Mouse (Mus musculus) cerebellum, adult 11-12 months (tissue): ENCODE results near the gene Fbrsl1.

Source experiments
- DNase-seq: peaks from one replicate; pipeline ENCODE4 v3.0.0; 2022

Gene Fbrsl1

GRCm38 (mm10) chr5:110410386-110410785 lies 37.9 kb downstream of the Fbrsl1 start:
- peak; percentile 78 for DNase-seq

GRCm38 (mm10) chr5:110408967-110409366 lies 39.3 kb downstream of the Fbrsl1 start:
- DNase-seq, result no peak

GRCm38 (mm10) chr5:110406065-110406714 lies 42.1 kb downstream of the Fbrsl1 start:
- no peak for DNase-seq

GRCm38 (mm10) chr5:110403931-110404330 lies 44.4 kb downstream of the Fbrsl1 start:
- DNase-seq, result no peak

- no peak for DNase-seq
These were observed 45.7 kb downstream of the Fbrsl1 start for GRCm38 (mm10) chr5:110402557-110402956.

DNA sequence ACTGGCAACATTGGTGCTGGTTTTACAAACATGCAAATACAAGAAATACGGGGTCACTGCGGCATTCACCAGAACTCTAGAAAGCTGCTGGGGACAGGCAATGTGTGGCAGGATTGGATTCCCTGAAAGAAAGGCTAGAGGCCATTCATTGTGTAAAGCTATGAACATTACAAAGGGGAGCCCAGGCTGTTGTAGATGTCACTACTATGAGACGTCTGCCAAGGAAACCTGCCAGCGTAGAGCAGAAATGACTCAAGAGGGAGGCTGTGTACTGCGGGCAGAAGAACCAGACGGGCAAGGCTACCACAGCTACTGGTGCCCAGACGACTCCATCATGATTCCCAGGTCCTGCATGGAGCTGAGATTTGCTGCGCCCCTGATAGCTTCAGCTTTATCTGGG lies 47.2 kb downstream of the Fbrsl1 start:
- no peak for DNase-seq

DNA sequence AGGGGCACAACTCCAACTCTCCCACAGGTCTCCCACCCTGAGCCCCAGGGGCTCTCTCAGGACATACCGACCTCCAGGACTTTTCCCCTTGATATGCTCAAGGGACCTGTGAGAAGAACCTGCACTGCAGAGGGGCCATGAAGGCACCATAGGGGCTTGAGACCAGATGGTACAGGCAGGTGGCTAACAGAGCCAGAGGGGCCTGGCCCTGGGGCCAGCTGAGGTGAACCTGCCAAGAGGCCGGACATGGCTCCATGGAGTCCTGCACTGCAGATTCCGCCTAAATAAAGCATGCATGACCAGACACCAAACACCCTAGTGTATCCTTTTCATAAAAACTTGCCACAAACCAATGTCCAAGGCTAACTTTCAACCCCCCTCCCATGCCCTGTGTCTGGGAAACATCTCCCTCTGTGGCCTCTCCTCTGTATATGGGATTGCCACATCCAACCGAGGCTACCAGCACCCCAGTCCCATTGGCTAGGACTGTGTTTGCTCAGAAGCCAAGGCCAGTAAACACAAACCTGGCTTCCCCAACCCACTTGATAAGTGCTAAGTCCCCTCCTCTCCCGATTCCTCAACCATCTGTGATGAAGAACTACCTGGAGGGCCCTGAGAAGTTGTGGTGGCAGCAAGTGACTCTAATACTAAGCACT lies 53.2 kb downstream of the Fbrsl1 start:
- peak; percentile 91 for DNase-seq

DNA sequence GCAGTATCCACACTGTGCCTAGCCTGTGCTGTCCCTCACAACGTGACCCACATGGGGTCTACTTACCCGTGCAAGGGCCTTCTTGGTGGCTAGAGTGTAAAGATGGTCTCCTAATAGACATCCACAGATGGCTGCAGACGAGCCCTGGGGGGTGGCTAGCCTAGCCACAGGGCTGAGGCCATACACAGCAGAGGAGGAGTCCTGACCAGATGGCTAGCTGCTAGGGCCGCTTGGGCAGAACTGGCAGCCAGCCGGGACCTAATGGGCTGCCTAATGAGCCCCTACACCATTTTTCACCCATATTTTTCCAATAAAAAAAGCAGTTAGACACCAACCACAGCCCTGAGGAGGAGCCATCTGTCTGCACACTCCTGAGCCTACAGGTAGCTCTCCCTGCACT lies 55.6 kb downstream of the Fbrsl1 start:
- DNase-seq, result peak; percentile 89

- DNase-seq, result peak; percentile 84
These were observed 57.7 kb downstream of the Fbrsl1 start for GRCm38 (mm10) chr5:110390631-110391030.

- DNase-seq, result no peak
These were observed 61.0 kb downstream of the Fbrsl1 start for GRCm38 (mm10) chr5:110387332-110387731.

- peak; percentile 75 for DNase-seq
These were observed 61.7 kb downstream of the Fbrsl1 start for GRCm38 (mm10) chr5:110386371-110387330.

DNA sequence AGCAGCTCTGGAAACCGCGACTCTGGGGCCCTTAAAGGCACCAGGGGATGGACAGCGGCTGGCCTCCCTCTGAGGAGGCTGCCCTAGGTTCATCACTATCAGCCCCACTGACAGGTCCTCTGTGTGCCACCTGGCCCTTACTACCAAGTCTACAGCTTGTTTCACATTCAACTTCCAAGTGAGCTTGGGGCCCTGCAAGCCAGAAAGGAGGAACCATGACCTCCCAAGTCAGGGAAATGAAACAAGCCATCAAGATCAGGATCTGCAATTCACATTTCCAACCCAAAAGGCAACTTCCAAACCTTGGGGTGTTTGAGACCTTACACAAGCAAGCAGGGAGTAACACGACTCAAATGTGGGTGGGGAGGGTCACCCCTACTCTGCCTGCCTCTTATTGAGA lies 63.0 kb downstream of the Fbrsl1 start:
- DNase-seq, result peak; percentile 22

DNA sequence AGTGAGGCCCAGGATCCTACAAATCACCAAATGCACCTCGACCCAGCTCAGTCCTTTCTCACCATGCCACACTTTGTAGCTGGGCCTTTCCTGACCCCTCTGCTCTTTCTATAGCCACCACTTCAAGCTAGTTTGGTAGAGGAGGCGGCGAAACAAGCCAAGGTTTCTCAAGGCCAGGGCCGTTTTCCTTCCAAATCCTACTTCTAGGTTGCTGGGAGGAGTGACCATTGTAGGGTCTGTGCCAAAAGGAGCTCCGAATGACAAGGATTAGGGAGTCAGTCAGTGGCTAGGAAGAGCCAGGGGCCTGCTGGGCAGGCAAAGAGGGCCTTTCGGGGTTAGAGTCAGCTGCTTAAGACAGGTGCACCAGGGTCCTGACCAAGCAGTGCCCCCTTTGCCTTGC lies 63.8 kb downstream of the Fbrsl1 start:
- peak; percentile 43 for DNase-seq

DNA sequence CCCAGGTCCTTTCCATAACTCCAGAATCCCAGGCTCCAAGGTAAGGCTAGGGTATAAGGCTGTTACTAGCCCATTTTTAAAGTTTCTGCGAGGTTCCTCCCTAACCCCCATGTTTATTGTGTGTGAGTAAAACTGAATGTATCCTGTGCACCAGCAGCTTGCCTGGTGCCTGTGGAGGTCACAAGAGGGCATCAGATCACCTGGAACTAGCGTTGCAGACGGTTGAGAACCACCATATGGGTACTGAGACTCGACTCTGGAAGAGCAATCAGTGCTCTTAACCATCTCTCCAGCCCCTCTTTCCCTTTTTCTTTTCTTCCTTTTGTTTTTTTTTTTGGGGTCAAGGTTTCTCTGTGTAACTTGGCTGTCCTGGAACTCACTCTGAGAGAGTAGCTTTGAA lies 68.5 kb downstream of the Fbrsl1 start:
- no peak for DNase-seq

DNA sequence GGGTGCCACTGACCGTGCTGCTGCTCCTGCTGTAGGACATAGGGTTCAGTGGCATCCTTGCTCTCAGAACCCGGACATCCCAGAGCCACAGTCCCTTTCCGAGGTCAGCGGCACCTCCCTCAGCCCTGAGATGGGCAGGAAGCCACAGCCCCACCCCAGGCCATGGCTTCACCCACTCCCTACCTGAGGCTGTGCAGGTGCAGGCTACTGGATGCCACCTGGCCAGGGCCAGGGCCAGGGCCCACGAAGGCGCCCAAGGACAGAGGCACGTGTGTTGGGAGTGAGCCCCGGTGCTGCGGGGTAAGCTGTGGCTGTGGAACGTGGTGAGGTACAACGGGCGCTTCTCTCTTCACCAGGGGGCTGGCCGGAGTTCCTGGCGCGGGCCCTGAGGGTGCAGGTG lies 69.2 kb downstream of the Fbrsl1 start:
- DNase-seq, result no peak

GRCm38 (mm10) chr5:110378181-110378583 lies 70.1 kb downstream of the Fbrsl1 start:
- DNase-seq, result no peak

GRCm38 (mm10) chr5:110376802-110377433 lies 71.4 kb downstream of the Fbrsl1 start:
- peak; percentile 85 for DNase-seq

- no peak for DNase-seq
These were observed 84.3 kb downstream of the Fbrsl1 start for GRCm38 (mm10) chr5:110363822-110364545.

- DNase-seq, result peak; percentile 59
These were observed 85.0 kb downstream of the Fbrsl1 start for GRCm38 (mm10) chr5:110363179-110363821.

DNA sequence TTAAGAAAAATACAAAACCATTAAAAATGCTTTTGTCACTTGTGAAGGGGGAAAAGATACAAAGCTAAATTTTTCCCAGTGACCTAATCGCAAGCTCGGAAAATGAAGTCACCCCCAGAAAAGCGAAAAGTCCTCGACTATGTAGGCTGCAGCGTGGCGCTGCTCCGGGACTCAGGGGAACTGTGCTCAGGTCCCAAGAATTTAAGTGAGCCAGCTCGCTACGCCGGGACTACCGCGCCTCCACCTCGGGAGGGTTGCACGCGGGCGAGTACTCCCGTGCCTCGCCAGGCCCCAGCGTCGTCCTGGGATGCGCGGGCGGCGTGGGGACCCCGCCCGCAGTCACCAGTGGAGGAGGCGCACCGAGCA lies 85.5 kb downstream of the Fbrsl1 start:
- DNase-seq, result no peak

DNA sequence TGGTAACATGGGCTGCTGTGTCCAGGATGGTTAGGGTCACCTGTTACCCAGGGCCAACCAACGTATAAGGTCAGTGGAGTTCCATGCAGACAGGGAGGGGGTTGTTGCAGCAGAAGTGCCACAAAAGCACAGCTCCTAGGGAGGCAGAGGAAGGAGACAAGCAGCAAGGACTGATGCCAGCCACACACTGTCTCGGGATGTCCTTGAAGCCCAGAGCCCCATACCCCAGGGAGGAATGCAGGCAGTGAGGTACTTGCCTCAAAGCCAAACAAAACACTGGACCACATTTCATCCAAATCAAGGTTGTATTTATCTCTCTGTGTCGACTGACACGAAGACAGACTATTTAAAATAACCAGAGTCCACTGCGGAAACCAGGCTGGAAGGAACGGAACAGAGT lies 86.8 kb downstream of the Fbrsl1 start:
- no peak for DNase-seq
